Mouse (Mus musculus) neutrophil, adult 5-6 weeks (primary cell): ENCODE data around the gene Dkkl1. TPM values are rescaled to one million over a fixed set of nuclear protein-coding genes. Genes with fewer than 3 reads are reported as not detected.

Experiments used
- ATAC-seq: fragments of 151-379, 151-347 bp; 2 replicates; pipeline ENCODE4 v1.8.0; 2017; ENCODE audit warnings: mild to moderate bottlenecking, moderate TSS enrichment; ENCODE audit not compliant: insufficient number of reproducible peaks, poor library complexity, low FRiP score, severe bottlenecking; ENCODE audit errors: extremely low read depth
- total RNA-seq: library from RNA; stranded (forward); fragments of 200-1000 nt; gene quantifications from 2 replicates; pipeline ENCODE4 v1.2.3, GENCODE M21; 2017

Gene Dkkl1
- total RNA-seq, 1 experiment from 2014 or later: 1.6 TPM

GRCm38 (mm10) chr7:45231941-45232340, 20.0 kb upstream of the Dkkl1 start:
- ATAC-seq: no peak

GRCm38 (mm10) chr7:45231192-45231591, 19.2 kb upstream of the Dkkl1 start:
- no peak for ATAC-seq

GRCm38 (mm10) chr7:45229459-45230203, 17.7 kb upstream of the Dkkl1 start:
- peak; percentile 79 for ATAC-seq

- ATAC-seq: no peak
These were observed 17.1 kb upstream of the Dkkl1 start for GRCm38 (mm10) chr7:45229046-45229445.

GRCm38 (mm10) chr7:45228548-45228947, 16.6 kb upstream of the Dkkl1 start:
- ATAC-seq: no peak

GRCm38 (mm10) chr7:45226421-45226820, 14.5 kb upstream of the Dkkl1 start:
- ATAC-seq: no peak

- ATAC-seq: no peak
These were observed 12.9 kb upstream of the Dkkl1 start for GRCm38 (mm10) chr7:45224826-45225225.

- ATAC-seq: no peak
These were observed 9.7 kb upstream of the Dkkl1 start for GRCm38 (mm10) chr7:45221680-45222079.

GRCm38 (mm10) chr7:45216442-45217183, 4.7 kb upstream of the Dkkl1 start:
- no peak for ATAC-seq

- ATAC-seq: no peak
These were observed 3.9 kb upstream of the Dkkl1 start, which contains the start of gene Tead2 for GRCm38 (mm10) chr7:45215673-45216441. TSS of gene Tead2 (plus strand) at chr7:45215753.

- no peak for ATAC-seq
These were observed 1.8 kb upstream of the Dkkl1 start for GRCm38 (mm10) chr7:45213708-45214107.

- no peak for ATAC-seq
These were observed 409 bp upstream of the Dkkl1 start for GRCm38 (mm10) chr7:45212356-45212755.

GRCm38 (mm10) chr7:45211070-45211469, 877 bp downstream of the Dkkl1 start:
- no peak for ATAC-seq

GRCm38 (mm10) chr7:45208260-45208659, 3.7 kb downstream of the Dkkl1 start:
- ATAC-seq: no peak

GRCm38 (mm10) chr7:45204380-45205143, 7.4 kb downstream of the Dkkl1 start, which contains the start of gene Ccdc155:
TSS of gene Ccdc155 (minus strand) at chr7:45204892.
- ATAC-seq: peak; percentile 82

GRCm38 (mm10) chr7:45202654-45203053, 9.3 kb downstream of the Dkkl1 start:
- ATAC-seq: no peak

GRCm38 (mm10) chr7:45198961-45199360, 13.0 kb downstream of the Dkkl1 start:
- no peak for ATAC-seq

- peak; percentile 39; the same call in 1 of the 2 replicates for ATAC-seq
These were observed 13.5 kb downstream of the Dkkl1 start for GRCm38 (mm10) chr7:45198435-45198834.

- ATAC-seq: no peak
These were observed 15.0 kb downstream of the Dkkl1 start for GRCm38 (mm10) chr7:45196994-45197393.
